Mouse (Mus musculus) adrenal gland, postnatal 10 days (tissue): ENCODE results near the gene Ppp1r3a. TPM values are rescaled to one million over a fixed set of nuclear protein-coding genes. Genes with fewer than 3 reads are reported as not detected.
"Not testable (repeated sequence)": the region's sequence is repeated elsewhere in the genome, so short reads cannot be mapped to it uniquely, and the experiment has no call there.

Experiments used
- DNase-seq: peaks from one replicate; pipeline ENCODE4 v3.0.0; 2021; ENCODE audit warnings: mixed read lengths
- long read RNA-seq, 2 experiments: library from polyadenylated mRNA; stranded (forward); transcript quantifications; one replicate each; pipeline ENCODE4 v2.0.0; 2021
- total RNA-seq, 2 experiments: library from RNA; stranded (reverse); gene quantifications; 2 replicates each; pipeline ENCODE4 v1.2.3; 2021

Gene Ppp1r3a
- total RNA-seq, result 10 to 100 TPM in 1 of 2 experiments, 1 to 10 TPM in 1; 2.0 to 10.2 TPM
- long read RNA-seq, experiment 1, result 0 reads
- long read RNA-seq, experiment 2, result 0 reads

GRCm38 (mm10) chr6:14754901-14755591, at the start of gene Ppp1r3a:
TSS of gene Ppp1r3a (minus strand) at chr6:14755274.
- DNase-seq, result no peak

DNA sequence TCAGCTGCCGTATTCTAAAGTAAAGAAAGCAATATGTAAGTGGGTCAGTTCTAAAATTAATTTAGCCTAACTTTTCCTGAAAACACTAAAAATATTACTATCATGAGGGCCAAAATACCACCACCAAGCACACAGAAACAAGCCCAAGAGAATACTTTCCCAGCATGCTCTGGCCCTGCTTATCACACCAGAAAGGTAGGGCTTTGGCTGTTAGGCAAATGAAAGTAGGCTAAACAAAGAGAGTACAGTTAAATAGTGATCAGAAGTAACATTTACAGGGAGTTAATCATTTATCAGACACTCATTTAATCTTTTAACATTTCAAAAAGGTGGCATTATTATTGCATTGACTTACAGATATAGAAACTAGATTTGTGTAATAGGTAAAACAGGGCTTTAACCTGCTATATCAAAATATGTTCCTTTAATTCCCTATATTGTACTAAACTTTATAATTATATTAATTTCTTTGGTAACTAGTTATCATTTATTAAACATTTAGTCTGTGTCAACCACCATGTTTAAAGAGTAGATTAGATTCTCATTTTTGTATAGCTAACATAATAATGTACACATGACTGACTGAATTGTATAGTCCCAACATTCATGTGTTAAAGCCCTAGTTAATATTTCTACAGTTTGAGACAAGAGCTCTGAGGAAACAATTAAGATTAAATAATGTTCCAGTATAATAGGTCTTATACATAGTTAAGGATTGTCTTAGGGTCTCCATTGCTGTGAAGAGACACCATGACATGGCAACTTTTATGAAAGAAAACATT, 32.3 kb upstream of the Ppp1r3a start:
- DNase-seq, result no peak

DNA sequence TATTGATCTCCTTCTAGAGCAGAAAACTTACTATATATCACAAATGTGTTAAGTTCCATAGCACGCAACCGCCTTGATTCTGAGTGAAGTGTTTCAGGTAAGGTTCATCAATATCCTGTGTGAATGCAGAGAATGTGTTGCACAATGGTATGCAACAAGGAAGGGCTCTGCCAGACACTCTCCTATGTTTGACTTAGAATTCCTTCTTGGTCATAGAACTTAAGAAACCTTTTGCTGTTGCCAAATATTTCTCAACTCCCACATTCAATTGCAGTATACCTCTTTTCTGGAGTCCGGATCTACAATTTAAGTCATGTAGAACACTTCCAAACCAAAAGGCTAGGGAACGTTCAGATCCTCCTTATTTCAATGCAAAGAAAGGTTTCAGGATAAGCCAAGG, 22.8 kb upstream of the Ppp1r3a start:
- DNase-seq, result no peak

DNA sequence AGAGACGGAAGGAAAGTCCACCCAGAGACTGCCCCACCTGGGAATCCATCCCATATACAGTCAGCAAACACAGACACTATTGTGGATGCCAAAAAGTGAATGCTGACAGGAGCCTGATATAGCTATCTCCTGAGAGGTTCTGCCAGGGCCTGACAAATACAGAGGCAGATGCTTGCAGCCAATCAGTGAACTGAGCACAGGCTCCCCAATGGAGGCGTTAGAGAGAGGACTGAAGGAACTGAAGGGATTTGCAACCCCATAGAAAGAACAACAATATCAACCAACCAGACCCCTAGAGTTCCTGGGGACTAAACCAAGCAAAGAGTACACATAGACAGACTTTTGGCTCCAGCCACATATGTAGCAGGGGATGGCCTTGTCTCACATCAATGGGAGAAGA, 16.6 kb upstream of the Ppp1r3a start:
- DNase-seq, result no peak

DNA sequence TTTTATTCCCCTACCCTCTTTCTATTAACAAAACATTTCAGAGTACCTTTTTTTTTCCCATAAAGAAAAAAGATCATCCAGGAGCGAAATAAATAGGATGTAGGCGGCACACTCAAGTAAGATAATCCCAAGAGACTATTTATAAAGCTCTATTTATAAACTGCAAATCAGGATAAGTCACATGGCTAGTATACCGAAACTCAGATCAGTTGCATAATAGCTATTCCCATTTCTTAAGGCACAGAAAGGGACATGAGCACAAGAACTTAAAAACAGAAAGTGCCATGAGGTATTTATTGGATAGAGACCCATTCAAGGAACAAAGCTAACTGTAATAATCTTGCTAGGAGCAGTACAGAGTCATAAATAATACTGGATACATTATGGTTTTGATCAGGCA, 2.4 kb upstream of the Ppp1r3a start:
- DNase-seq, result no peak

DNA sequence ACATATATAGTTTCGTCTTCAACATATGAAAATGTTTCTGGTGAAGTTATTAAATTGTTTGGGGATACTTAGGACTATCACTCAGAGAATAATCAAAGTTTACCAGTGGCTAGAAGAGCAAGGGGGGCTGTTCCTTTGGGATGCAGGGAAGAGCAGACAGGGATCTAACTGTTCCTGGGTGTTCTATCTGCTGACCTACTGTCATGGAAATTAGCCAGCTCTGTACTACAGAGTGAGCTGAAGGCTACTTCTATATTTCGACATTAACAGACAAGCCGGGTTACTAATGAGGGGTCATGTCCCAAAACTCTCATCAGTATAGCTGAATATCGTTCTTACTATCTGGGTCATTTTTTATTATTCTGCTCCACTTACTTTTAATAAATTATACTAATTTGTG, 1.6 kb downstream of the Ppp1r3a start:
- no peak for DNase-seq

GRCm38 (mm10) chr6:14752211-14752610, 2.9 kb downstream of the Ppp1r3a start:
- no peak for DNase-seq

DNA sequence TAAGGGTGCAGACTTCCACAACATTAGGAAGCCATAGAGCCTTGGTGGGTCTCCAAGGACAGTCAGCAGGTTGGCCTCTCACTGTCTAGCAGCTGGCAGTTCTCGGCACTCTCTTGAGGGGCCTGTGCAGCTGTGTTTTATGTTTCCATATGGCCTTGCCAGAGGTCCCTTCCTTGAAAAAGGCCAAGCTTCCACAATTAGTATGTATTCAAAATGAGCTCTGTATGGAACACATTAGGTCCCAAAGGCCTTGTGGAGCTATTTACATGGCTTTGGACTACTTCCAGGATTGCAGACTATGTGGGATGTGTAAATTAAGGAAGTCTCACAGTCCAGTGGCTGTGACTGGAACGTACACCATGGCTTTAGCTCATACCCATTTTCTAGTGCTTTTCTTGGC, 8.1 kb downstream of the Ppp1r3a start:
- no peak for DNase-seq

DNA sequence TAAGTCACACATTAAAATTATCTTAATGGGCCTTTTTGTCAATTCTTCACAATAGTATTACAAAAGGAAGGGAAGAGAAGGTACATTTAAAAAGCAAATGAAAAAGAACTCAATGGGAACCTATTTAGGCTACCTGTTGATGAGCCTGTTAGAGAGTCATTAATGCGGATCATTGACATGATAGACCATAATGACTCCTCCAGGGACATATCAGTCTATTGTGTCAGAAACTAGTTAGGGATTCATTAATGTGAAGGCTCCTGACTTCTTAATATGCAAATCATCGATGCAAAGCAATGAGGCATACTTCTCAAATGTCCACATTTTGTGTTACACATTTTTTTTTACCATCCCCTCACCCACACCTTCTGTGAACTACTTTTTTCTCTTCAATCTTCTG, 19.1 kb downstream of the Ppp1r3a start:
- no peak for DNase-seq

DNA sequence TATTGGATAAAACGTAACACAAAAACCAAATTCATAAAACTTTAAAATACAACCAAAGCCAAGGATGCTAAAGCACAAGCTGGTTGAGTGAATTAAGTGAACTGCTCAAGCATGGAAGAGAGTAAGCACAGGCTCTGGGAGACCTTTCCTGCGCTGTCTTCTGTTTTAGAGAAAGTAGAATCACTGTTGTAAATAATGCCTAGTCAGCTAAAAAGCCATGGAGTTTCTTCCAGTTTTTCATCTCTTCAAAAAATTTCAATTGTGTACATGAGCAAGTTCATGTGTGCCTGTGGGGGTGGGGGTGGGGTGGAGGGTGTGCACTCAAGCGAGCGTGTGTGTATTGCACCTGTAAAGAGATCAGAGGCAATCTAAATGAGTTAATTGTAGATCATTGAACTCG, 24.1 kb downstream of the Ppp1r3a start:
- DNase-seq, result no peak

DNA sequence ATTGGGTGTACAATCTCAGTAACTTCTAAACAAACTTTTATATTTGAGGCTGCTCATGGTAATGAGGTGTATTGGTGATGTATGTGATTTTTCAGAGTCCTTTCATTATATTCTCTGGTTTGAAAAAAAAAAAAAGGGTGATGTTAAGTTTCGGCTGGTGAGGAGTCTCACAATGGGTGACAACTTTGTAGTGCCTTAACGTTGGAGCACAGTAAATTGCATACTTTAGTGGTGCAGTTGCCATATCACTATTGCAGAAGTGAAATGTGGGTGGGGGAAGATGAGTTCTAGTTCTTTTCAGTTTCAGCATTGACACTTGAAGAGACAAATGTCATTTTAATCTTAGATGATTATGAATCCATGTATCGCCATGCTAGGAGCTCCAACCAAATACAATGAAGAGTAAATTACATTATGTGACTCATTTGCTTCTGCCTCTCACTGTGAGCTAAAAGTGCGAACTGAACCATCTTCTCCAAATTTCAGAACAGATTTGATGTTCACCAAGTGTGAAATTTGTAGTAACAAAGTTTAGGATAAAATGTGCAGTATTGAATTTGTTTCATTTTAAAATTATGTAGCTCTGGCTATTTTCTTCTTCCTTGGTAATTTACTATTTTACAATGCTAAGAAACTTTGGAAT, 34.2 kb downstream of the Ppp1r3a start:
- DNase-seq, result no peak

DNA sequence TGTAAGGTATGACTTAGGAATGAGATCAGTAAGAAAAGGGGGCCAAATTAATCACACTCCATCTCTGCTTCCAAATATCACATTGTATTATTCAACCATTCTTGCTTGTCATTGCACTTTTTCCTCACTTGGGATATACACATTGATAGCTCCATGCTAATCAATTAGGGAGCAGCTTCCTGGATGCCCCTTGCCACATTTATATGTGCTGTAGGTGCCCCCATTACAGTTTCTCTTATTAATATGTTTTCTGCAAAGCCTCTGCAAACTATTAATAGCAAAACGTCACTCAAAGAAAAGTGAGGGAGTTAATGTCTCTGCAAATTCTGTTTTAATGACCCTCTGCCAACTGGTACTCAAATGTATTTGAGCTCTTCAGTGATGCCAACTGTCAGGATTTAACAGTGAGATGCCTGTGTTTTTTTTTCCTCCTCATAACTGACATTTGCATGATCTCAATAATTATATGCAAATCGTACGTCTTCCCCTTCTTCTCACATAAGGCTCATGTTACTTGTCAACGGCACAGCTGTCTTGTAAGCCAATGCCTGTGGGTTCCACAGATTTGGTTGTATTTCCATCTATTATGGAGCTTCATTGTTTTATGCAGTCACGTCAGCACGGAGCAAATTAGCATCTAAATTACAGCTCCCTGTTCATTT, 34.8 kb downstream of the Ppp1r3a start:
- no peak for DNase-seq

DNA sequence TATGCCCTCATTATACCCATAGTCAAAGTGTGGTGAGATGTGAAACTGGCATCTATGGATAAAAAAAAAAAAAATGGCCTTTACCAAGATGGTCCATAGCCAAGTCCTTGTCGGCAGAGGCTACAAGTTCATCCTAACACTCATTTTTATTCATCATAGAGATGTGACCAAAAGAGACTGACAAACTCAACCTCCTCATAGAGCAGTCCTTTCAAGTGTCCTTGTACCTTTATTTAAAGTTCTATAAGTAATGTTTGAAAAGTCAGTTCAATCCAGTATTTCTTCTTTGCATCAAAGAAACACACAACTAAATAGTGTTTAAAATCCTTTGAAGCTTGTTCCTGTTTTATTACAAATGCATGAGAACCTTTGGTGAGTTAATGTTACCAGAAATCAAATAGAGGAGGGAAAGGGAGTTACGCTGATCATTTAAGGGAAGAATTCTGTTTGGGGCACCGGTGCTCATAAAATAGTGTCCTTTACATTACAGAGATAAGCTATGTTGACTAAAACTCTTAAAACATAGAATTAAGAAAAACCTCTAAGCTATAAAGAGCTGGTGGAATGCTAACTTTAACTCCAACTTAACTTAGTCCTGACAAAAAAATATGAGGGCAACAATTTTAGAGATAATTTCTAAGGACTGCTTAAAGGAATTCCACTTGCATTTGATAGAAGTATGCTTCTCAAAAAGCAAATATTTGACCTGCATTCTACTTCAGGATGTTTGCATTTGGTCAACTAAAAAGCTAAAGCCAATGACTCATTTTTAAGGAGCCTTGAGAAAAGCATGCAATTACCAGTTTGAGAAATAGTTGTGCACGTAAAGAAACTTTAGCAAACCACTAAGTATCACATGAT, 39.7 kb downstream of the Ppp1r3a start:
- DNase-seq, result no peak

DNA sequence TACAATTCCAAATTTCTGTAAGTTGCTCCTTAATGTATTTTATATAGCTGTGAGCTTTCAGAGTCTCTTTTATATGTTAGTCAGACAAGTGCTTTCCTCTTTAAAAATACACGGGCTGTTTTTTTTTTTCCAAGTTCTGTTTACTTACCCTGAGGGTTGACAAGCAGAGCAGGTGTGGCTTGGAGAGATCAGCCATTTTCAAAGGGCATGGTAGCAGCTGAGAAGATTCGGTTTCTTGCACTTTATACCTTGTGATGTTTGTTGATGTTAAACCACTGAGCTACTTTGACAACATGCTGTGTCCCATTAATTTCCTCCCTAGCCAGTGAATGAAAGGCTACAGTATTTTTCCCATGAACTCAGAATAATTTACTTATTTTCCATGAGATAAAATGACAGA, 42.9 kb downstream of the Ppp1r3a start:
- DNase-seq, result no peak

GRCm38 (mm10) chr6:14700030-14700429, 55.0 kb downstream of the Ppp1r3a start:
- no peak for DNase-seq

- DNase-seq, result not testable (repeated sequence)
These were observed 75.7 kb downstream of the Ppp1r3a start for GRCm38 (mm10) chr6:14679231-14679887.

- DNase-seq, result not testable (repeated sequence)
These were observed 86.1 kb downstream of the Ppp1r3a start for GRCm38 (mm10) chr6:14668966-14669365.

- DNase-seq, result not testable (repeated sequence)
These were observed 87.4 kb downstream of the Ppp1r3a start for GRCm38 (mm10) chr6:14667651-14668050.
